Mouse (Mus musculus): ENCODE results near the gene Sult1b1.

GRCm38 (mm10) chr5:87505776-87506458, 32.1 kb downstream of the Sult1b1 start:
- TF ChIP-seq MXI1 (IDR thresholded peaks at IDR 0.05; ENCODE audit: low read depth, low read length) (no peak), ZNF384 (IDR thresholded peaks at IDR 0.05; ENCODE audit: low read depth, low read length) (no peak), E2F4 (IDR thresholded peaks at IDR 0.05; ENCODE audit: insufficient replicate concordance, low read depth, low read length) (no peak), ZMIZ1 (IDR thresholded peaks at IDR 0.05; ENCODE audit: low read depth, low read length) (no peak), EP300 (IDR thresholded peaks at IDR 0.05; ENCODE audit: low read length) (no peak), USF1 (IDR thresholded peaks at IDR 0.05; ENCODE audit: low read depth, low read length) (no peak), CTCF (conservative IDR thresholded peaks at IDR 0.05 in 1 of 2, IDR thresholded peaks at IDR 0.05 in 1 of 2; ENCODE audit: low read depth in 2 of 2, low read length in 2 of 2) (no peak)
